Mouse (Mus musculus) bone marrow macrophage, adult 2 months (primary cell): Measurements from ENCODE around the gene Nalcn.

Experiments used
- CTCF ChIP-seq: IDR thresholded peaks from 2 replicates; pipeline ENCODE4 v1.5.1; 2012; ENCODE audit warnings: low read depth, mild to moderate bottlenecking, low read length, moderate library complexity
- POLR2A ChIP-seq: IDR thresholded peaks from 2 replicates; pipeline ENCODE4 v1.6.1; 2012; ENCODE audit warnings: mild to moderate bottlenecking, low read depth, low read length, borderline replicate concordance

GRCm38 (mm10) chr14:123566599-123566998, 60.3 kb downstream of the Nalcn start:
- TF ChIP-seq POLR2A (no peak), CTCF (no peak)
